Mouse (Mus musculus) c-Kit-positive CD71-negative TER-119-negative erythroid progenitor cells, embryonic 14.5 days (primary cell): Measurements from ENCODE around the gene Dpp6.

Experiments used
- DNase-seq: peaks from one replicate; pipeline ENCODE4 v3.0.0-alpha.2; 2013; ENCODE audit warnings: low read depth

Dpp6 gene

GRCm38 (mm10) chr5:27063871-27064270 lies 246.9 kb downstream of the Dpp6 start:
- no peak for DNase-seq

- no peak for DNase-seq
Observed at GRCm38 (mm10) chr5:27066837-27067236, 249.8 kb downstream of the Dpp6 start.

DNA sequence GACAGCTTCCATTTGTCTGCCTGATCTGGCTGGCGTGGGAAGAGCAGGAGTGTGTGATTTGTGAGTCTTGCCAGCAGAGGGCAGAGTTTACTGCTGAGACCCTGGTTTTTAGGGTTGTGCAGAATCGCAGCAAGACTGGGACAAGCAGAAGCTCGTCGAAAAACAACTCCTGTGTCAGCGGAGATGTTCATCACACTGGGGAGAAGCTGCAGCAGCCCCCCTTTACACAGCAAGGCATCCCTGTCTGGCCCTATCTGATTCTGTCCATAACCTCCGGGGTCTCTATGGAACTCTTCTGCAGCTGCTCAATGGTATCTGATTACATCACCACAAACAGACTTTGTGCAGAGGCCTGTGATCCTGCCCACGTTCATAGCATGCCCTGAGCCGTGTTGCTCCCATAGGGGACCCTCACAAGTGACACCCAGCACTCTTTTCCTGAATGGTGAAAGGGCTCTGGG lies 258.2 kb downstream of the Dpp6 start:
- DNase-seq, result no peak

DNA sequence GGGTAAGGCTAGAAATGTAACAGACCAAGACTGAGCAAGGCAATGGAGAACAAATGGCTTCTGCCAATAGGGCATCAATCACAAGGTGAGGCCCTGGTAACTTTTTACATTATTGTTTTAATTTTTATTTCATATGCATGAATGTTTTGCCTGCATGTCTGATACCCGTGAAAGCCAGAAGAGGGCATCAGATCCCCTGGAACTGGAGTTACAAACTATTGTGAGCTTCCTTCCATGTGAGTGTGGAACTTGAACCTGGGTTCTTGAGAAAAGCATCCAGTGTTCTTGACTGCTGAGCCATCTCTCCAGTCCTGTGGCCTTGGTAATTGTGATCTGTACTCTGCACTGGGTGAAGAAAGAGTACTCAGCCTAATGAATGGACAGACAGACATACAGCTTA lies 259.0 kb downstream of the Dpp6 start:
- DNase-seq, result no peak

GRCm38 (mm10) chr5:27077821-27078220 lies 260.8 kb downstream of the Dpp6 start:
- DNase-seq, result no peak

DNA sequence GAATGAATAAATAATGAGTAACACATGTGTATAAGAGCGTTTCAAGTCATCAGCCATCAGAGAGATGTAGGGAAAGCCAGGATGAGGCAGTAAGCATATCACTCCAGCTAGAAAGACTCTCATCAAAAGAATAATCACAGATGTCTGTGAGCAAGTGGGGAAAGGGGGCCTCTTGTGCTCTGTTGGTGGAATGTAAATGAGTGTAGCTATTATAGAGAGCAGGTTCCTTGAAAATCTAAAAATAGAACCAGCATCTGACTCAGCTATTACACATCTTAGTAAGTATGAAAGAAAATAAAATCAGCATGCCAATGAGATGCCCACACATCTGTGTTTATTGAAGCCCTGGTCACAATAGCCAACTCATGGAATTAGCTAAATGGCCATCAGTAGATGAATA lies 264.3 kb downstream of the Dpp6 start:
- DNase-seq, result no peak

GRCm38 (mm10) chr5:27083762-27084161 lies 266.8 kb downstream of the Dpp6 start:
- no peak for DNase-seq

- DNase-seq, result no peak
Observed at GRCm38 (mm10) chr5:27108221-27108620, 291.2 kb downstream of the Dpp6 start.

GRCm38 (mm10) chr5:27122479-27122878 lies 305.5 kb downstream of the Dpp6 start:
- DNase-seq, result no peak

DNA sequence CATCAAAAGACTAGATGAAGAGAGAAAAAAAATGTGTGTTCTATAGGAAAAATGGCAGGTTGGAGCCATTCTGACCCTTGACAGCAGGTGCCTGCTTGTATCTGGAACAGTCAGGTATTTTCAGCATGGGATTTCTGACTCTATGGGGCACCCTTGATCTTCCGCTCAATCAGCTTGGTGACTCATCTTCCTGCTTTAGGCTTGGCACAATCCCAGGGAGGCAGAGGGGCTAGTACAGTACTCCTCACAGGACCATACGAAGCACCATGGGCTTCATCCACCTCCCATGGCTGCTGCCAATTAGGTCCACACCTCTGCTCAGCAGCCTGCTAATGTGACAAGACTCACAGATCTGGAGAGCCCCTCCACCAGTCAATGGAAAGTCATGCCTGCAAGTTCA lies 305.9 kb downstream of the Dpp6 start:
- DNase-seq, result no peak

GRCm38 (mm10) chr5:27126034-27126433 lies 309.0 kb downstream of the Dpp6 start:
- DNase-seq, result no peak

- DNase-seq, result no peak
Observed at GRCm38 (mm10) chr5:27133196-27133595, 316.2 kb downstream of the Dpp6 start.

GRCm38 (mm10) chr5:27134436-27135005 lies 317.5 kb downstream of the Dpp6 start:
- no peak for DNase-seq

DNA sequence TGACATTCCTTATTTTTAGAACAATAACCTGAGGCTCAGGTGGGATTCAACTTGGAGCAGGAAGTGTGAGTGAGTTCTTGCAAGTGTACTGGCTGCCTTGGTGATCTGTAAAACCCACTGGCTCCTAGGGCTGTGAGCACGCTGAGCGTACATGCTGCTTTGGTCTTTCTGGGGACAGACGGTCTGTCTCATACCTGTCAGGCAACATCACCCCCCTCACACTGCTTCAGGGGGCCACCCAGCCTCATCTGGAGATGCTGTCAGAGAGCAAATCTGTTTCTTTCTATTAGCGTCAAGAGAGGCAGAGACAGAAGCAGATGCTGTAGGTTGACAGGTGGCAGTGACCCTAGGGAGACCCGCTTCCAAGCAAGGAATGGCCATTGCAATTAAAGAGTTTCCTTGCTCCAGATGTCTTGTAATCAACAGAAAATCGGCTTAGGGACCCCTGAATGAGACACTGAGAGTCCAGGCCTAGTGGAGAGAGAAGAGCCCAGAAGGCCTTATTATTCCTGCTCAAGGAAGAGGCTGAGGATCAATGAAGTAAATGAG lies 330.5 kb downstream of the Dpp6 start:
- no peak for DNase-seq

GRCm38 (mm10) chr5:27151017-27151416 lies 334.0 kb downstream of the Dpp6 start:
- DNase-seq, result no peak

DNA sequence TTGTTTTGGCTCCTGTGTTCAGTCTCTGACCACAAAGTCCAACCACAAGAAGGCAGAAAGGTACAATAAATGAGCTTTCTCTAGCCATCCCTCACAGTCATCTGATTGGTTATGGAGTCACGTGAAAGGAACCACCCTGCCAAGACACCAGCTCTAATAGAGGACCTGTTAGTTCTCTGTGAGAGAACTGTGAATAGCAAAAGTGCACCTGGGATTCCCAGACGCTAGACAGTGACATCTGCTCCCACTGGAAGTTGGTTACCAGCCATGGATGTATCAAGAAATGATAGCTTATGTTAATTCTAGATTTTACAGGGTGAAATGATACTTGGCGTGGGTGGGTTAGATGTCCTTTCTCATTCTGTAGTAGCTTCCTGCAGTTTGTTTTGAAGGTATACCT lies 338.7 kb downstream of the Dpp6 start:
- no peak for DNase-seq

- no peak for DNase-seq
Observed at GRCm38 (mm10) chr5:27156366-27156765, 339.4 kb downstream of the Dpp6 start.

- DNase-seq, result no peak
Observed at GRCm38 (mm10) chr5:27161122-27161645, 344.2 kb downstream of the Dpp6 start.

GRCm38 (mm10) chr5:27168550-27168949 lies 351.5 kb downstream of the Dpp6 start:
- no peak for DNase-seq

- DNase-seq, result no peak
Observed at GRCm38 (mm10) chr5:27184963-27185362, 368.0 kb downstream of the Dpp6 start.

GRCm38 (mm10) chr5:27191242-27191969 lies 374.4 kb downstream of the Dpp6 start:
- no peak for DNase-seq

DNA sequence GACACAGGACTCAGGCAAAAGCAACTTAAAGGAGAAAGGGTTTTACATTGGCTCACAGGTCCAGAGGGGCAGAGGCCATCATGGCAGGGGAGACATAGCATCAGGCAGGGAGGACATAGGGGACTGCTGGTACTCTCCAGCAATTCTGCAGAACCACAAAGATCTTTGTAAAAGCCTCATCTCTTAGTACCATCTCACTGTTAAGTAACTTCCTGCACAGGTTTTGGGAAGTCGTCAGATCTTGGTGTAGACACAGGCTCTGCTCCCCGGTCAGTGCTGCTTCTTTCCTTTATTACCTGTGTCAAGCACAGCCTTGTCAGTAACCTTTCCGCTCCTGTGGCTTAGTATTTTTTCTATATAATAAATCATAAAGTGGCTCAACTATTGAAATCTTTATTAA lies 377.2 kb downstream of the Dpp6 start:
- no peak for DNase-seq

GRCm38 (mm10) chr5:27194975-27195374 lies 378.0 kb downstream of the Dpp6 start:
- peak; percentile 6 for DNase-seq
